Mouse (Mus musculus) A20 (cell line): ENCODE measurements around the gene Naa80.

Experiments used
- DNase-seq: peaks from one replicate; pipeline ENCODE4 v3.0.0-alpha.2; 2011; ENCODE audit warnings: low read depth, low spot score

The Naa80 gene

DNA sequence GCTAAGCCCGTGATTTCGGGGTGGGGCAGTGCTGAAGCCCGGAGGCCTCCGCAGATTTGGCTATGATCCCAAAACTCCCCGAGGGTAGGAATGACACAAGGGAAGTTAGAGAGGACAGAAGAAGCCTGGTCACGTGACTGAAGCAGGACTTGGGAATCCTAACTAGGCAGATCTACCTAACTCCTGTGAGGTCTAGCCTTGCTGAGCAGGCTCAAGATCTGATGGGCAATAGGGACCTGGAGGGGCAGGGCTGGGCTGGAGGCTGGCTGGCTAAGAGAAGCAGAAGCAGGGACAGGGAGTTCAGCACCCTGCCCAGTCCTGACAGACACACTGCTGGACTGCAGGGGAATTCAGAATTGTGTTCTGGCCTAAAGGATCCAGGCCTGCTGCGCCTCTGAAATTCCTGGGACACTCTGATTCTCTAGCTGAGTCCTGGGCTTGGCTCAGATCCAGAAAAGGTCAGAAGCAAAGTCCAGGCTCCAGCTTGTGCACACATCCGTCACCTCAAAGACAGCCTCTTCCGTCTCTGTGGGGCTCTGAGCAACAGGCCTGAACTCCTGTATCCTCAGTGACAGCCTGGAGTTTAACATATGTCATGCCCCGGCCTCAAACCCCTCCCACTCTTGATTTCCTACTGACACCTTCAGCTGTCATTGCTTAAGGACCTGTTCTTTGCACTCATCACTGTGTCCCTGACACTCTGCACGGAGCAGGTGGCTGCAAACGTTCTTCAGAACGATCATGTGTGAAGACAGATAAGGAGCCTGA lies 40.3 kb downstream of the Naa80 start:
- no peak for DNase-seq

DNA sequence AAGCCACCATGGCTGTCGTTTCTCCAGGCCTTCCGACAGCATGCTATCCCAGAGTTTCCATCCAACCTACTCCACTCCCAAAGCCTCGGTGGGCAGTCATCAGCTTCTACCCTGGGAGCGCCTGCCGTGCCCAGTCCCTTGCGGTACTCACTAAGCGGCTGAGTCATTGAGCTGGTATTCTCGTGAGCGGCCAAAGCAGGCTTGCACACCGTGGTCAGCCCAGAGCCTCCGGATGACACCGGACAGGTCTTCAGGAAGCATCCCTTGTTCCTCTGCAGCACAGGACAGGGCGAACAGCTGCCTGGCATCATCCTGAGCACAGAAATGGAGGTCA lies 40.8 kb downstream of the Naa80 start:
- no peak for DNase-seq

DNA sequence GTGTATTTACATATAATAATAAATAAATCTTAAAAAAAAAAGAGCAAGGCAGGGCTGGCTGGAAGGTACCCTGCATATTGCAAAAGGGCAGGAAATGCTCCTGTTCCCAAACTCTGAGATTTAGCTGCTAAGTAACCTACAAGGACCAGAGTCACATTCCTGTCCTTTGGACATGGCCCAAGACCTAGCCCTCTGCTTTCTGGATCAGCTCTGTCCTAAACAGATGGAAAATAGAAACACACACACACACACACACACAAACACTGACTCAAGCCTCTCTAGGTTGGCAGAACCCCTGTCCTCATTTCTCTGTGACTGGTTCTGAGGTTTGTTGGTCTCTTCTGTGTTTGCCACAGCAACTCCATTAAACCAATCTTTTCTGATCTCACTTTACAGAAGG lies 42.3 kb downstream of the Naa80 start:
- no peak for DNase-seq

DNA sequence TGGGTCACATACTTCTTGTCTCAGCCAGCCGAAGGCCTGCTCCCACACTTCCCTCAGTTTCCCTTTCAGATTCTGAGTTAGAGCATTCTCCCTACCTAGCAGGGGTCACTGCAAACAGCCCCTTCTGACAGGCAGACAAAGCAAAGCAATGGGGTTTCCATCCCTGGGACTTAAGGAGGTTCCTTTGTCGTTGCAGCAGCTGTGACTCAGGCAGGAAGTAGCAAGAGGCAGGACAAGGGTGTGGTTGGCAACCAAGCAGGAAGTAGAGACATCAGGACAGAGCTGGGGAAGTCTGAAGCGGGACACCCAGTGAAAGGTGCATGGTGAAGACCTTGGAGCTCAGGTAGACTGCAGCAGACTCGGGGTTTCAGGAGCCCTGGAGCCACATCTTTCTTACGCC lies 45.9 kb downstream of the Naa80 start:
- no peak for DNase-seq

DNA sequence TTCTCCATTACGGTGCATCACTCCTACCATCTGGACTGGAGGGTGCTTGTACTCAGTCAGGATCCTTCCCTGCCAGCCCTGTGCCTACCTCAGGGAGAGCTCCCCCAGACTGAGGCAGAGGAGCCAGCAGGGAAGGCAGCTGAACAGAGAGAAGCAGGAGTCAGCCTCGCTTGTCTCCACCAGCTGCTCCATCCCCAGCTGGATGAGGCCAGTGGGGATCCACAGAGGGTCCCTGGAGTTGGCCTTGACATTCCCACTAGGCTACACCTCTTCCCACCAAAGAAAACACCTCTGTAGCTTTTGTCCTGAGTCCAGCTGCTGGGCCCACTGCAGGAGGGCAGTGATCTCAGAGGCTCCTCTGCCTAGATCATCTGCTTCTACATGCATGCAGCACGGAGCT lies 46.3 kb downstream of the Naa80 start:
- no peak for DNase-seq

DNA sequence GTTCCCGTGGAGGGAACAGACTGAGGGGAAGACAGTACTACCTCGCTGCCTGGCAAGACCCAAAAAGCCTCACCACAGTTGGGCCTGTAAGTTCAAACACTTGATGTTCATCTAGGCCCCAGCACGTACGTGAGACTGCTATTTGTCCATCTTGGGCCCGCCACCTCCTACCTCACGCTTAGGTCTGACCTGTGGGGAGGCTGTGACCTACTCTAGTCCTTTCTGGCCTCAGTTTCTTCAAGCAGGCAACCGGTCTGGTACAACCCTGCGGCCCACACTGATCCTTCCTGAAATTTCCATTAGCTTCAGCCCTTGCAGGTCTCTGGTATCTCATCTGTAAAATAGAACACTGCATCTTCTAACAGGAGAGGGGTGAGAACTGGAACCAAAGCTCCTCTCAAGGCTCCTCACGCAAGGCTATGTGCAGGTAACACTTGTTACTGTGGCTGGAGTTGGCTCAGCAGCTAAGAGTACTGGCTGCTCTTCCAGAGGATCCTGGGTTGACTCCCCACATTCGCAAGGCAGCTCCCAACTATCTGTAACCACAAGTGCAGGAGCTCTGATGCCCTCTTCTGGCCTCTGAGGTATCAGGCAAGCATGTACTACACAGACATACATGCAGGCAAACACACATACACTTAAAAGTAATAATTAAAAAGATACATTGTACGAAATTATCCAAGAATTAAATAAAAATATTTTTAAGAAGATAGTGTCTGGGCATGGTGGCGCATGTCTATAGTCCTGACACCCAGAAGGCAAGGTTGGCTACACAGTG lies 46.9 kb downstream of the Naa80 start:
- DNase-seq: no peak

DNA sequence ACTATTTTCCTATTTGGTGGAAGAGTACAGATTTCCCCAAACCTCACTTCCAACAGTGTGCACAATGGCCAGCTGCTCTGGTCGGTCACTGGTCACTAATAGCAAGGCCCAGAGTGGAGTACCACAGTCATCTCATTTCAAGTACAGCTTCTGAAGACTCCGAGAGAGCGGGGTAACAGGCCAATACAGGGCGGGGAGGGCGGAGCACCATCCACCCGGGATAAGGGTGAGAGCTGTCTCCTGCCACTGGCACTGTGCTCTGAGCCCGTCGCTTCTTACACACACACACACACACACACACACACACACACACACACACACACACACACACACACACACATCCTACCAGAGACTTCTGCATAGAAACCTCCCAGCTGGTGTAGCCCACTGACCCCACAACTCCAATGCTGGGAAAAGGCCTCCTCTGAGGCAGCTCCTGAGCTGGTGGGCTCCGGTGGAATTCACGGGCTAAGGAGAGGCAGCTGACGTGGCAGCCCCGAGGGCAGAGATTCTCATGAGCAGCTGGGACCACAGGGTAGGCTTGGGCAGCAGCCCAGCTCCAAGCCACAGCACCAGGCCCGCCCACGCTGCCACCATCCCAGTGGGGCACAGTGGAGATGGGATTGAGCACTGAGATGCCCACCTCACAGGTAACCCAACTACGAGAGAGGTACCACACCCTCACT lies 47.6 kb downstream of the Naa80 start:
- DNase-seq: no peak

DNA sequence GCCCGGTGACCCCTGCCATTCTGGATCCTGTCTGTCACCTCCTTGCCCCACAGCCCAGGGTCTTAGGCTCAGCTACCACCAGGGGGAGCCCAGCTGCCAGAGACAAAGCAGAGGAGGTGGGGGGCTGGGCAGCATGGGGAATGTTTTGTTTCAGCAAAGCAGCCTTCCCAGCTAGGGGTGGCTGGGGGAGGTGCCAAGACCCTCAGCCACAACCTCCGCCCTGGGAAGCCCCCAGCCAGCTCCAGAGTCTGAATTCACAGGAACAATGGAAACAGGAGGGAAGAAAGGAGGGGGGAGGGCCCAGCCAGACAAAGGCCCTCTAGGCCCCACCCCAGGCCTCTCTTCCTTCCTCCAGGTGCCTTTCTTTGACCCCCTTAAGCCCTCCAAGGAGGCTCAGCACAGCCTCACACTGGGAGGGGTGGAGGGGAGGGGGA lies 48.2 kb downstream of the Naa80 start:
- peak; percentile 69 for DNase-seq

DNA sequence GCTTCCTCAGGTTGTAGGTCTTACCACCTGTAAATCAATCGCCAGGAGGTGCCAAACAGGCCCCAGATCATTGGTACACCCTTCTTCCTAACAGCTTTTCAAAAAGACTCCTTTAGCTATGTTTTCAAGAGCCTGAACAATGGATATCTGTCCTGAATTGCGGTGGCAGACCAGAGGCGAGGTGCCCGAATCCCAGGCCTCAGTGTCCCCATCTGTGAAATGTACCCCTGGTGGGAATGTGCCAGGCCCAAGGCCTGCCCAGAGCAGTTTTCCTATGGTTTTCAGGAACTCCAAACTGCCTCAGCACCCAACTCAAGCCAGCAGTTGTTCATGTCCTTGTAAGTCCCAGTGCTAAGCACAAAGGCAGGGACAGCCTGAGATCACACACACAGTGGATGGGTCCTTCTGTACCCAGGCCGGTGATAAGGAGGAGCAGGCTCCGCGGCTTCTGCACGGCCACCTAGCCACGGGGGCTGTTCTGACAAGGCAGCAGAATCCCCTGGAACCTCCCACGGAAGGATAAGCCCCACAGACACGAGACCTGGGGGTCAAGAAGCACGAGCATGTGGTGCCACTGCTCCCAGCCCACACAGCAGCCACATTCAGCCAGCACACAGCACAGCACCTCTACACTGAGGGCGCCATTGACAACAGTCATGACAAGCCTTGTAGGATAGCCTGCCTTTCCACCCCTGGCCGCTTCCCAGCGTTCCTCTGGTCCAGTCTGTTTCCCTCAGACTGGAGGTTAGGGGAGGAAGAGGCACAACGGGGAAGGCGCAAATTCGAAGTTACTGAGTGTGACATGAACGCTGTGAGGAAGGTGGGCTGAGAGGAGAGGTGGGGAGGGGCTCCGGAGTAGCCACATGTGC lies 48.9 kb downstream of the Naa80 start:
- DNase-seq: no peak

DNA sequence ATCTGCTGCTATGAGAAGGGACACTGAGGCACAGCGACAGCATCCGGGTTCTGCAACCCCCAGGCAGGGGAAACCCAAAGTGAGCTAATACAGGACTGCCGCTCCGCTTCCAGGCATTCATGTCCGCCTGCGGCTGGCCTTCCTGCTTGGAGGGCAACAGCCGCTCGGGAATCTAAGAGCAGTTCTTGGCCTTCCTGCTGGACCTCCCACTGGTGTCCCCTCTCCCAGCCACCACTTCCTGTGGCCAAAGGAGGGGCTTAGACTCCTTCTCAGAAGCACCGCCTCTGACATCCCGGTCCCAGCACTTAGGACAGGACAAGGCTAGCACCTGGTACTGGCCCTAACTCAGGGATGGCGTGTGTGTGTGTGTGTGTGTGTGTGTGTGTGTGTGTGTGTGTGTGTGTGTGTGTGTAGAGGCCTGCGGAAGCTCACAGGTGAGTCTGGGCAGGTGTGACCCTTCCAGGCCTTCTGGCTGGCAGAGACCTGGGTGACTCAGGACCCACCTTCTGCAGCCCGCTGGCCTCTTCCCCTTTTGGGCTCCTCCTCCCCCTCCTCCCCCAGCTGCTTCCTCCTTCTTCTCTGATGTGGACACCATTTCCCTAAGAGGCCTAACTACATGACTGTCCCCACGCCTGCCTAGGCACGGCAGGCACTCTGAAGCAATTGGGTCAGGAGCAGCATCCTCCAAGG lies 50.2 kb downstream of the Naa80 start:
- DNase-seq: peak; percentile 89

DNA sequence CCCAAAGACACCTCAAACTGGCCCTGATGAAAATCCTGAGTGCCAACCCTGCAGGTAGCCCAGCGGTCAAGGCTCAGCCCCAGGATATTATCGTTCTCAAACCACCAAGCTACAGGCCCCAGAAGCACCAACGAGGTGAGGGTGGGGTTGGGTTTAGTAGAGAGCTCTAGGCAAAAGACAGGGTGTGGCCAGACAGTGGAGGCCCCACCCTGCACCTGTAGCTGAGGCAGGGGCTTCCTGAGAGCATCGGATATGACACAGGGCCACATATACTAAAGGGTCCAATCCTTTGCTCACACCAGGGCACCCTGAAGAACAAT lies 50.7 kb downstream of the Naa80 start:
- DNase-seq: no peak

DNA sequence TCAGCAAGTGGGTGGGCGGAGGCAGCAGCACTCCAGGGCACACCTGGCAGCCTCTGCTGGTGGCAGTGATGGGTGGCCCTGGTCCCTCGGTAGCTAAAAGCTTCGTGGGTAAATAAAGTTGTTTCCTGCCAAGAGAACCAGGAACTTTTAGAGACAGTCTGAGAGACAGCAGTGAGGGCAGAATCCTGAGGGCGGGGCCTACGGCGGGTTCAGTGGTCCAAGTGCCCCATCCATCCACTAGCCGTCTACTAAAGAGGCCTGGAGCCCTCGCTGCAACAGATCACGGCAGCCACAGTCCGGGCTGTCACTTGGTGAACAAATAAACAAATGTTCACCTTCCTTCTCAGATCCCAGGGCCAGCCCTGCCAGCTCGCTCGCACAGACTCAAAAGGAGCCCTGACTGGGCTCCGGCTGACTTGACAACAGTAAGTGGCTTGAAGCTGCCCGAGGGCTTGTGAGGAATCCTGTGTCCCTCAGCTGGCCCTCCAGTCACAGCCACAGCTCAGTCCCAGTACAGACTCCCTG lies 51.3 kb downstream of the Naa80 start:
- peak; percentile 26 for DNase-seq

DNA sequence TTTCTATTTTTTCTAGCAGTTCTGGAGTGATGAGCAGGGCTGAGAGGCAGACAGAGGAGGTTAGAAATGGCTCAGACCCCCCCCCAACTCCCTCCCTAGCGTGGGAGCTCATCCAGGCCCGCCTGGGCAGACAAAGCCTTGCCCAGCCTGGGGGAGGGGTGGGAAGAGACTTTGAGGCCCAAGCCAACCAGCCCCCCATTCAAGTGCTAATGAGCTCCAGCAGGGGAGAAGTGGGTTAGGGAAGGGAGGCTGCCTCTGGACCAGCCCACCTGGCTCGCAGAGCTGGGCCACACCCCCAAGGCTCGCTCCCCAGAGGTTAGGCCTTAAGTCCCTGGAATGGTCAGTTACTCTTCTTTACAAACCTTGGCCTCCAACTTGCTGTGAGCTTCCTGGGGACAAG lies 51.9 kb downstream of the Naa80 start:
- peak; percentile 29 for DNase-seq

DNA sequence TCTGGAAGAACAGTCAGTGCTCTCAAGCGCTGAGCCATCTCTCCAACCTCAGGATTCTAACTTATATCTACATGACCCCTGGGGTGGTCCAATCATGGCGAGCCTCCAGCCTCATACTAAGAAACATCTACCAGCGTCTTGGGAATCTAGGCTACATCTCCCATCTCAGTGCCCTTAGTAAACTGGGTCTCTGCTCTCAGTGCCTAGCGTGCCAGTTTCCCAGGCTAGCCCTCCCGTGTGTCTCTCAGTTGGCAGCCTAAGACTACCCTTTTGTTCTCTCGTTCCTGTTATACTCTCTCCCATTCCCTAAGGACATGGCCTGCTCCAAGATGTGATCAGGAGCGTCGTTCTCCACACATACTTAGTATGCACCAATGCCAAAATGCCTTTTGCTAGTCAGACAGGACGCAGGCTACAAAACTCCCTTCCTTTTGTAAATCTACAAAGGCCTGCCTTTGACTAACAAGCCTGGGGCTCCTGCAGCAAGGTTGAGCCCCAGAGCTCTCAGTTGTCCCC lies 52.7 kb downstream of the Naa80 start:
- no peak for DNase-seq

DNA sequence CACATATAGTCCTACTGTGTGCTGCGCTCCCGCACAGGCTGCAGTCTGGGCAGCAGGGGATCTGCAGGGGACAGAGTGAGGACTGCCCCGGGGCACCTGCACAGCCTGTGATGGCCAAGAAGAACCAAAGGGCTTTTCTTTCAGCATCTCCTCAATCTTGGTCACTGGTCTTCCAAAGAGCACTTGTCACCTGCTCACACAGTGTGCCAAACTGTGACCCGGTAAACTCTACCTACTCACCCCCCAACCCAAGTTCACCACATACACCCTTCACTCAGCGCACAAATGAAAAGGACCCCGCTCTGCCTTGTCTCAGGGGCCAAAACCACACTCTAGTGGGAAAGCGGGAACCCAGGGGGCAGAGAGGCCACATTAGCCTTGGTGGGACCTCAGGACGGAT lies 53.2 kb downstream of the Naa80 start:
- DNase-seq: no peak

DNA sequence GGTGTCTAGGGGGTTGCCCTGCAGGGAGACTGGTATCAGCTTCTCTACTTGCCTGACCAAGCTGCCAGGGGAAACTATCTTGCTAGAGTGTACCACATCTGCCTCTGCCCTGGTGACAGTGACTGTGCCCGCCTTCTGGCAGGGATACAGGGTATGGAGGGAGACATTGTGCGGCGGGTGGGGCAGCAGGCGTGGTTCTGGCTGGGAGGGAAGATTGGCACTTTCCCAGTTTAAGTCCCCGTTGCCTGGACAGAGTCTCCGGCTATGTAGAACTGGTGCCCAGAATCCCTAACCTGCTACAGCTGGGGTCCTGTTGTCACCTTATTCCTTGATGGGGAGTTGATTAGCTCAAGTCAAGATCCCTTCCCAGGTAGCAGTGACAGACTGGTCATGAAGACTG lies 53.8 kb downstream of the Naa80 start:
- no peak for DNase-seq

DNA sequence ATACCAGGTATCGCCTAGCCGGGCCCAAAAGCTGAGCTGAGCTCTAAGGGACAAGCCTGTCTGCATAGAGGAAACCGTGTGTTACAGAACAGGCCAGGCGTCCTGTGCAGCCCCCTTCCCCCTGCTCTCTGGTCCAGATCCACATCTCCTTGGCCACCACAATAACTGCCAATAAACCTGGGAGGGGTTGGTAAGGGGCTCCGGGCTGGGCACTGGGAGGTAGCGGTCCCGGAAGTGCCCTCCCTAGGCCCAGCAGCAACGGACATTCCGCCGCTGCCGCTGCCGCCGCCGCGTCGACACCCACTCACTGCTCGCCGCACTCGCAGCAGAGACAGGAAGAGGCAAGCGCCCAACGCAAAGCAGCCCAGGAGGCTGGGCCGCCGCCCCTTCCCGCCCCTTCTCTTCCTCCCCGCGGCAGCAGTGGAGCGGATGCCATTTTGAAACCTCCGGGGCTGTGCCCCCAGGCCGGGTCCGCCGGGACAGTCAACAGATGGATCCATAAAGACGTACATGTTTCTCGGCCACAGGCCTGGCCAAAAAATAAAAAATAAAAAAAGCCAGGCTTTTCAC lies 54.5 kb downstream of the Naa80 start:
- peak; percentile 91 for DNase-seq
